Mouse (Mus musculus): Measurements from ENCODE around the gene Pak6. TPM values are rescaled to one million over a fixed set of nuclear protein-coding genes. Genes with fewer than 3 reads are reported as not detected.
"Not testable (repeated sequence)": the region's sequence is repeated elsewhere in the genome, so short reads cannot be mapped to it uniquely, and the experiment has no call there.

Pak6 gene
- polyA plus RNA-seq, 1 experiment from 2014 or later = 5.2 TPM

- 54% methylated on average over 2 of the region's 2 CpGs for WGBS
- Histone ChIP-seq H3K4me2 (ENCODE audit: low read depth, low read length) (no peak overlapping the region), H3K4me3 (replicated peaks; ENCODE audit: low read length) (no peak overlapping the region), H3K9ac (ENCODE audit: low read length) (no peak overlapping the region), H3K27me3 (ENCODE audit: control insufficient read depth, insufficient read depth, low read length) (no peaks in the 10 kb centered on the region), H3K4me1 (ENCODE audit: control insufficient read depth, insufficient read depth, low read length) (no peaks in the 10 kb centered on the region), H3K27ac (ENCODE audit: low read length) (no peak overlapping the region), H3K9me3 (replicated peaks; ENCODE audit: control insufficient read depth, low read length) (no peaks in the 10 kb centered on the region), H3K36me3 (ENCODE audit: control insufficient read depth, insufficient read depth, low read length) (peaks cover 16% of the 10 kb centered on the region)
- ATAC-seq (ENCODE audit: insufficient read depth, low FRiP score) = no peak
Measured at GRCm38 (mm10) chr2:118641147-118641546, 22.0 kb upstream of the Pak6 start.

- Histone ChIP-seq H3K36me3 (ENCODE audit: control insufficient read depth, insufficient read depth, low read length) (peaks cover 16% of the 10 kb centered on the region), H3K4me1 (ENCODE audit: control insufficient read depth, insufficient read depth, low read length) (no peaks in the 10 kb centered on the region), H3K27me3 (ENCODE audit: control insufficient read depth, insufficient read depth, low read length) (no peaks in the 10 kb centered on the region), H3K27ac (ENCODE audit: low read length) (no peak overlapping the region), H3K4me2 (ENCODE audit: low read depth, low read length) (no peak overlapping the region), H3K9ac (ENCODE audit: low read length) (no peak overlapping the region), H3K4me3 (replicated peaks; ENCODE audit: low read length) (no peak overlapping the region), H3K9me3 (replicated peaks; ENCODE audit: control insufficient read depth, low read length) (no peaks in the 10 kb centered on the region)
- no peak for ATAC-seq (ENCODE audit: insufficient read depth, low FRiP score)
- 71% methylated on average over 3 of the region's 3 CpGs for WGBS
Measured at GRCm38 (mm10) chr2:118642431-118642830, 20.7 kb upstream of the Pak6 start.

GRCm38 (mm10) chr2:118642942-118643341, 20.2 kb upstream of the Pak6 start:
- no peaks in the 10 kb centered on the region for H3K9me3 ChIP-seq (replicated peaks; ENCODE audit: control insufficient read depth, low read length)
- ATAC-seq (ENCODE audit: insufficient read depth, low FRiP score) = no peak
- no peak overlapping the region for H3K27ac ChIP-seq (ENCODE audit: low read length)
- no peaks in the 10 kb centered on the region for H3K4me1 ChIP-seq (ENCODE audit: control insufficient read depth, insufficient read depth, low read length)
- no peak overlapping the region for H3K4me3 ChIP-seq (replicated peaks; ENCODE audit: low read length)
- WGBS = 56% methylated on average over 3 of the region's 3 CpGs
- peaks cover 16% of the 10 kb centered on the region for H3K36me3 ChIP-seq (ENCODE audit: control insufficient read depth, insufficient read depth, low read length)
- no peak overlapping the region for H3K9ac ChIP-seq (ENCODE audit: low read length)
- H3K27me3 ChIP-seq (ENCODE audit: control insufficient read depth, insufficient read depth, low read length) = no peaks in the 10 kb centered on the region
- H3K4me2 ChIP-seq (ENCODE audit: low read depth, low read length) = no peak overlapping the region

- H3K9me3 ChIP-seq (replicated peaks; ENCODE audit: control insufficient read depth, low read length) = no peaks in the 10 kb centered on the region
- H3K27me3 ChIP-seq (ENCODE audit: control insufficient read depth, insufficient read depth, low read length) = no peaks in the 10 kb centered on the region
- H3K4me3 ChIP-seq (replicated peaks; ENCODE audit: low read length) = no peak overlapping the region
- no peaks in the 10 kb centered on the region; the same call in 1 of the 2 replicates for H3K36me3 ChIP-seq (ENCODE audit: control insufficient read depth, insufficient read depth, low read length)
- ATAC-seq (ENCODE audit: insufficient read depth, low FRiP score) = no peak
- 85% methylated on average over 5 of the region's 5 CpGs for WGBS
- H3K9ac ChIP-seq (ENCODE audit: low read length) = no peak overlapping the region
- H3K27ac ChIP-seq (ENCODE audit: low read length) = no peak overlapping the region
- H3K4me2 ChIP-seq (ENCODE audit: low read depth, low read length) = no peak overlapping the region
- no peaks in the 10 kb centered on the region for H3K4me1 ChIP-seq (ENCODE audit: control insufficient read depth, insufficient read depth, low read length)
Measured at GRCm38 (mm10) chr2:118646665-118647064, 16.4 kb upstream of the Pak6 start.

GRCm38 (mm10) chr2:118650697-118651096, 12.4 kb upstream of the Pak6 start:
- H3K27ac ChIP-seq (ENCODE audit: low read length); H3K36me3 ChIP-seq (ENCODE audit: control insufficient read depth, insufficient read depth, low read length); H3K4me2 ChIP-seq (ENCODE audit: low read depth, low read length); H3K4me3 ChIP-seq (replicated peaks; ENCODE audit: low read length); H3K9ac ChIP-seq (ENCODE audit: low read length); ATAC-seq (ENCODE audit: insufficient read depth, low FRiP score); H3K27me3 ChIP-seq (ENCODE audit: control insufficient read depth, insufficient read depth, low read length); H3K4me1 ChIP-seq (ENCODE audit: control insufficient read depth, insufficient read depth, low read length); H3K9me3 ChIP-seq (replicated peaks; ENCODE audit: control insufficient read depth, low read length): not testable (repeated sequence)
- WGBS = 42% methylated on average over 2 of the region's 2 CpGs

- 16% methylated on average over 3 of the region's 3 CpGs for WGBS
- H3K27ac ChIP-seq (ENCODE audit: low read length) = peak overlapping the region; percentile 66
- H3K36me3 ChIP-seq (ENCODE audit: control insufficient read depth, insufficient read depth, low read length) = no peaks in the 10 kb centered on the region
- H3K4me1 ChIP-seq (ENCODE audit: control insufficient read depth, insufficient read depth, low read length) = peaks cover 33% of the 10 kb centered on the region
- H3K9ac ChIP-seq (ENCODE audit: low read length) = peak overlapping the region; percentile 20; the same call in 1 of the 2 replicates
- peak; percentile 35; the same call in 1 of the 2 replicates for ATAC-seq (ENCODE audit: insufficient read depth, low FRiP score)
- no peak overlapping the region for H3K4me3 ChIP-seq (replicated peaks; ENCODE audit: low read length)
- no peaks in the 10 kb centered on the region for H3K9me3 ChIP-seq (replicated peaks; ENCODE audit: control insufficient read depth, low read length)
- H3K4me2 ChIP-seq (ENCODE audit: low read depth, low read length) = no peak overlapping the region
- H3K27me3 ChIP-seq (ENCODE audit: control insufficient read depth, insufficient read depth, low read length) = no peaks in the 10 kb centered on the region
Measured at GRCm38 (mm10) chr2:118656688-118657281, 6.3 kb upstream of the Pak6 start.

- Histone ChIP-seq H3K4me3 (replicated peaks; ENCODE audit: low read length) (no peak overlapping the region), H3K4me2 (ENCODE audit: low read depth, low read length) (0 out of 2 replicates have a peak overlapping the region, but pooled peaks have one; percentile 6), H3K27me3 (ENCODE audit: control insufficient read depth, insufficient read depth, low read length) (no peaks in the 10 kb centered on the region), H3K36me3 (ENCODE audit: control insufficient read depth, insufficient read depth, low read length) (no peaks in the 10 kb centered on the region), H3K9ac (ENCODE audit: low read length) (no peak overlapping the region), H3K4me1 (ENCODE audit: control insufficient read depth, insufficient read depth, low read length) (peaks cover 42% of the 10 kb centered on the region), H3K27ac (ENCODE audit: low read length) (peak overlapping the region; percentile 71), H3K9me3 (replicated peaks; ENCODE audit: control insufficient read depth, low read length) (no peaks in the 10 kb centered on the region)
- peak; percentile 89; the same call in 1 of the 2 replicates for ATAC-seq (ENCODE audit: insufficient read depth, low FRiP score)
- 31% methylated on average over 4 of the region's 4 CpGs for WGBS
Measured at GRCm38 (mm10) chr2:118658457-118658856, 4.6 kb upstream of the Pak6 start.

GRCm38 (mm10) chr2:118659077-118659476, 4.0 kb upstream of the Pak6 start:
- H3K4me1 ChIP-seq (ENCODE audit: control insufficient read depth, insufficient read depth, low read length) = peaks cover 47% of the 10 kb centered on the region
- no peak for ATAC-seq (ENCODE audit: insufficient read depth, low FRiP score)
- H3K4me3 ChIP-seq (replicated peaks; ENCODE audit: low read length) = no peak overlapping the region
- peak overlapping the region; percentile 71 for H3K27ac ChIP-seq (ENCODE audit: low read length)
- 50% methylated on average over 1 of the region's 1 CpGs for WGBS
- no peaks in the 10 kb centered on the region for H3K27me3 ChIP-seq (ENCODE audit: control insufficient read depth, insufficient read depth, low read length)
- no peak overlapping the region for H3K9ac ChIP-seq (ENCODE audit: low read length)
- H3K9me3 ChIP-seq (replicated peaks; ENCODE audit: control insufficient read depth, low read length) = no peaks in the 10 kb centered on the region
- H3K4me2 ChIP-seq (ENCODE audit: low read depth, low read length) = 0 out of 2 replicates have a peak overlapping the region, but pooled peaks have one; percentile 6
- H3K36me3 ChIP-seq (ENCODE audit: control insufficient read depth, insufficient read depth, low read length) = no peaks in the 10 kb centered on the region

GRCm38 (mm10) chr2:118659493-118659892, 3.6 kb upstream of the Pak6 start:
- Histone ChIP-seq H3K9me3 (replicated peaks; ENCODE audit: control insufficient read depth, low read length) (no peaks in the 10 kb centered on the region), H3K4me2 (ENCODE audit: low read depth, low read length) (peak overlapping the region; percentile 64), H3K36me3 (ENCODE audit: control insufficient read depth, insufficient read depth, low read length) (no peaks in the 10 kb centered on the region), H3K27ac (ENCODE audit: low read length) (peak overlapping the region; percentile 61), H3K4me3 (replicated peaks; ENCODE audit: low read length) (no peak overlapping the region; the same call in 1 of the 2 replicates), H3K4me1 (ENCODE audit: control insufficient read depth, insufficient read depth, low read length) (peaks cover 51% of the 10 kb centered on the region), H3K27me3 (ENCODE audit: control insufficient read depth, insufficient read depth, low read length) (no peaks in the 10 kb centered on the region), H3K9ac (ENCODE audit: low read length) (peak overlapping the region; percentile 12; the same call in 1 of the 2 replicates)
- ATAC-seq (ENCODE audit: insufficient read depth, low FRiP score) = no peak
- 77% methylated on average over 12 of the region's 12 CpGs for WGBS

Data from stomach, embryonic 16.5 days (tissue).